Mouse (Mus musculus): ENCODE data around the gene Fat4.

DNA sequence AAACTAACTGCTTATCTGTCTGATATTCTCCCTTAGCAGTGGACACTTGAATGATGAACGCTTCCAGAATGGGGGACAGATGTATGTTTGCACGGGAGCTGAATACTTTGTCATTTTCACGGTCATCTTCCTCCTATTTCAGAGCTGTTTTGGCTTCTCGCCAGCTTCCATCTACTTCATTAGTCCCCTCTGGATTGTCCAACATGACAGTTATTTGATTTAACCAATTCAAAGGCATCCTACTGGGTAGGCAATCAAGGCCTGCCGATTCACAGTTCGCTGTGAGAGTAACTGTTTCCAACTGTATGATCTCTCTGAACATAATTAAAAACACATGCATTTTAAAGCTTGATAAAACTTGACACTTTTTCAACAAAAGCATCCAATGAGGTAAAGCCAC is 166.3 kb downstream of the Fat4 start:
- TF ChIP-seq POLR2A (IDR thresholded peaks at IDR 0.05; ENCODE audit: borderline replicate concordance, insufficient read depth, low read length) (no peak), CTCF (IDR thresholded peaks at IDR 0.05; ENCODE audit: borderline replicate concordance, insufficient read depth, low read depth, low read length) (no peak)

Measured in cerebellum, adult 2 months (tissue).